Mouse (Mus musculus): ENCODE measurements around the gene Sult2b1.
A peak's percentile ranks its signal among the peaks of the same experiment; 100 is the strongest.

Sult2b1 gene

GRCm38 (mm10) chr7:45711316-45712021, 73.0 kb downstream of the Sult2b1 start:
- DNase-seq (ENCODE audit: low spot score in 2 of 2): no peak

GRCm38 (mm10) chr7:45710477-45711191, 73.8 kb downstream of the Sult2b1 start:
- DNase-seq (ENCODE audit: low spot score in 2 of 2): no peak

- no peak for DNase-seq (ENCODE audit: low spot score in 2 of 2)
These were observed 74.7 kb downstream of the Sult2b1 start for GRCm38 (mm10) chr7:45709677-45710355.

- no peak for DNase-seq (ENCODE audit: low spot score in 2 of 2)
These were observed 75.4 kb downstream of the Sult2b1 start for GRCm38 (mm10) chr7:45709036-45709435.

- DNase-seq (ENCODE audit: low spot score in 2 of 2): no peak
These were observed 76.2 kb downstream of the Sult2b1 start for GRCm38 (mm10) chr7:45708221-45708761.

GRCm38 (mm10) chr7:45707375-45707967, 77.0 kb downstream of the Sult2b1 start:
- peak; percentile 93 for DNase-seq (ENCODE audit: low spot score in 2 of 2)

GRCm38 (mm10) chr7:45706721-45707241, 77.7 kb downstream of the Sult2b1 start:
- DNase-seq (ENCODE audit: low spot score in 2 of 2): peak; percentile 77 to 81

- DNase-seq (ENCODE audit: low spot score in 2 of 2): peak; percentile 76 to 88
These were observed 78.6 kb downstream of the Sult2b1 start for GRCm38 (mm10) chr7:45705873-45706281.

GRCm38 (mm10) chr7:45705443-45705864, 79.0 kb downstream of the Sult2b1 start:
- DNase-seq (ENCODE audit: low spot score in 2 of 2): no peak

- peak; percentile 99 to 100 for DNase-seq (ENCODE audit: low spot score in 2 of 2)
These were observed 79.6 kb downstream of the Sult2b1 start, which contains the start of gene Dbp for GRCm38 (mm10) chr7:45704730-45705442. TSS of gene Dbp (plus strand) at chr7:45705088.

- peak; percentile 69 to 86 for DNase-seq (ENCODE audit: low spot score in 2 of 2)
These were observed 80.4 kb downstream of the Sult2b1 start for GRCm38 (mm10) chr7:45704046-45704559.

GRCm38 (mm10) chr7:45703521-45704033, 80.9 kb downstream of the Sult2b1 start:
- DNase-seq (ENCODE audit: low spot score in 2 of 2): peak in 1 of 2 experiments; percentile 46

GRCm38 (mm10) chr7:45702809-45703520, 81.5 kb downstream of the Sult2b1 start:
- no peak for DNase-seq (ENCODE audit: low spot score in 2 of 2)

GRCm38 (mm10) chr7:45702316-45702715, 82.2 kb downstream of the Sult2b1 start:
- DNase-seq (ENCODE audit: low spot score in 2 of 2): no peak

- DNase-seq (ENCODE audit: low spot score in 2 of 2): no peak
These were observed 82.9 kb downstream of the Sult2b1 start for GRCm38 (mm10) chr7:45701607-45702006.

- no peak for DNase-seq (ENCODE audit: low spot score in 2 of 2)
These were observed 83.4 kb downstream of the Sult2b1 start for GRCm38 (mm10) chr7:45701072-45701471.

- peak; percentile 71 to 83 for DNase-seq (ENCODE audit: low spot score in 2 of 2)
These were observed 84.0 kb downstream of the Sult2b1 start for GRCm38 (mm10) chr7:45700301-45701015.

GRCm38 (mm10) chr7:45699523-45700141, 84.8 kb downstream of the Sult2b1 start, which contains the start of gene Car11:
TSS of gene Car11 (plus strand) at chr7:45699843.
- DNase-seq (ENCODE audit: low spot score in 2 of 2): peak; percentile 40 to 57
